Mouse (Mus musculus): ENCODE data around the gene Rnf182.

GRCm38 (mm10) chr13:43579740-43580139 lies 35.8 kb upstream of the Rnf182 start:
- TF ChIP-seq CTCF (IDR thresholded peaks at IDR 0.05; ENCODE audit: low read depth, low read length): peak; percentile 64
- TF ChIP-seq POLR2A (IDR thresholded peaks at IDR 0.05; ENCODE audit: borderline replicate concordance, low read depth, low read length): no peak
